Mouse (Mus musculus): ENCODE data around the gene Rnf26.

Gene Rnf26

DNA sequence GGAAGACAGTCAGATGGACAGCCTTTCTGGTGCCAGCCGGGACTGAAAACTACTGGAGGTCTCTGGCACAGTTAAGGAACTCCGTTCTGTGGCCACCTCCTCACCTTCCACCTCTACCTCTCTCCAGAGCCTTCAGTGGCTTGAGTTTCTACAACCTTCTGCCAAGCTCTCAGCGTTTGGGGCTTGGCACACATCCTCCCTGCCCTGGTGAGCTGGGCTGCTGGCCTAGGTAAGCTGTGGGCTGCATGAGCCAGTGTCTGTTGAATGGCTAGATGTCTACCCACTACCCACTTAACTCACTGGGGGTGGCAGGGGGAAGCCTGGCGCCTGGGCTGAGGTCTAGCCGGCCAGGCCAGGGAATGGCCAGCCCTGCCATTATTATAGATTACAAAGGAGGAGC lies 40.2 kb downstream of the Rnf26 start:
- no peak for DNase-seq

DNA sequence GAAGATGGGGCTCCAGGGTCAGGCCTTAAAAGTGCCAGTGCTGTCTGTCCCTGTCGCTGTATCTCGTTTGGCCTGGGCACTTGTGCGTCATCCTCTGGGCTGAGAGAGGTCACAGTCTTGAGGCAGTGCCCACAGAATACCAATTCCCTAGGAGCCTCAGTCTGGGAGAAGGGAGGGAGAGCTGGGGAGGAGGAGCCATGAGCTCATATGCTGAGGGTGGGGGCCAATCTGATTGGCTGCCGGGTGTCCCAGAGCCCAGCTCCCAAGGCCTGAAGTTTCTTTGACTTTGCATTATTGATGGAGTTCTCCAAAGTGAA lies 40.8 kb downstream of the Rnf26 start:
- peak; percentile 67 for DNase-seq

GRCm38 (mm10) chr9:44071914-44072598 lies 41.3 kb downstream of the Rnf26 start:
- peak; percentile 83 for DNase-seq

DNA sequence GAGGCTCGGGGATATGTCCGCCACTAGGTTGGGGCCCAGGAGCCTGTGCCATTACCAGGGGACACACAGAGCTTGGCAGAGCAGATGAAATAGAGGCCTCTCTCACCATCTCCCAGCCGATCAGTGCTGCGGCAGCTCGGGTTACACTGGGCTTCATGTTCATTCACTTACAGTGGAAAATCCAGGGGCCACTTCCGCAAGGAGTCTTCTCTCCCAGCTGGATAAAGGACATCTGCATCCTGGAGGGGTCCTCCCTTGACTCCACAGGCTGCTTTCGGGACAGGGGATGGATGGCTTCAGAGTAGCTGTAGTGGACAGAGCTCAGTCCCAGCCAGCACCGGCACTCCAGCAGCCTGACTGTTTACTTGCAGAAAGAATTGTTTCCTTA lies 42.5 kb downstream of the Rnf26 start:
- DNase-seq = no peak

DNA sequence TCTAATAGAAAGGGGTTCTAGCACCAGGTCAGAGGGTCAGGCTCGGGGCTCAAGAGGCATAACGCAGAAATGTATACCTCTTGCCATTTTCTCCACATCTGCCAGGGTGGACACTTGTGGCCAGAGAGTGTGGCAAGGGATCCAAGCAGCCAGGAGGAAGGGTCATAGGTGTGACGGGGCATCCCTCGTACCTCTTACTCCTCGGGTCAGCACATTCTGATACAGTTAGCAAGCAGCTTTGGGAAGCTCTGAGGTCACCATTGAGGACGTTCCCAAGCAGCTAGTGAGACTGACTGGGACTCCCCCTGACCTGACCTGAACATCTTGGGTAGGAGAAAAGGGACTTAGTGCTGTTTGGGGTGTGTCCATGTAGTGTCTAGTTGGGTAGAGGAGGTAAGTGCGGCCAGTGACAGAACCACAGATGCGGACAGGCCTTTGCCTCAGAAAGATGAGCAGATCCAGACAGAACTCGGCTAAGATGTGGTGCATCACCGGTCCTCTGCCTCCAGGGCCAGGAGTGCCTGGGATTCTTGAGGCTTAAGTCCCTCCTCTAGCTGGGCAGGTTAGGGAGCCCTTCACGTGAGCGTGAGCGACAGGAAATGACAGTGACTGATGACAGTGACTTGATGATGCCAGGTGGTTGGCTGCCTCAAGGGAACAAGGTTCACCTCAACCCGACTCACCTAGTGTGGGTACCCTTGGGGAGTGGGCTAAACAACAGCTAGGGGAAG lies 43.0 kb downstream of the Rnf26 start:
- no peak for DNase-seq

- no peak for DNase-seq
Observed at GRCm38 (mm10) chr9:44069252-44069651, 44.1 kb downstream of the Rnf26 start.

DNA sequence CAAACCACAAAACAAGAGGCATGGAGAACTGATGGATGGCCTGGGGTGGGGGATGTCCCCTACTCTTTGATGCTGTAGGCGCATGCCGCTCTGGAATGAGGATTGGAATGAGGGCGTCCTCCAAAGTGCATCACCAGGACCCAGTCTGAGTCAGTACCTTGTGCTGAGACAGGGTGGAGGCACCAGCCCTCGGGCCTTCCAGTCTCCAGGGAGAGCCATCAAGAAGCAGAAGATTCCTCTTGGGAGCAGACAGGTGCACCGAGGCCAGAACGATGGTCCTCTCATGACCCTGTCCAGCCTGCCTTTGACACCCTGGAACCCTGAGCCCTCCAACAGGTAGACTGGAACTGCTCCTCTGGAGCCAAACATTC lies 45.4 kb downstream of the Rnf26 start:
- DNase-seq = no peak

GRCm38 (mm10) chr9:44067241-44067959 lies 45.9 kb downstream of the Rnf26 start:
- no peak for DNase-seq

- peak; percentile 99 for DNase-seq
Observed at GRCm38 (mm10) chr9:44066785-44067225, 46.5 kb downstream of the Rnf26 start, which contains the start of gene Usp2. TSS of gene Usp2 (plus strand) at chr9:44067021.

- DNase-seq = no peak
Observed at GRCm38 (mm10) chr9:44065177-44065576, 48.1 kb downstream of the Rnf26 start.

GRCm38 (mm10) chr9:44058606-44059005 lies 54.7 kb downstream of the Rnf26 start:
- no peak for DNase-seq

- DNase-seq = no peak
Observed at GRCm38 (mm10) chr9:44053936-44054335, 59.4 kb downstream of the Rnf26 start.

DNA sequence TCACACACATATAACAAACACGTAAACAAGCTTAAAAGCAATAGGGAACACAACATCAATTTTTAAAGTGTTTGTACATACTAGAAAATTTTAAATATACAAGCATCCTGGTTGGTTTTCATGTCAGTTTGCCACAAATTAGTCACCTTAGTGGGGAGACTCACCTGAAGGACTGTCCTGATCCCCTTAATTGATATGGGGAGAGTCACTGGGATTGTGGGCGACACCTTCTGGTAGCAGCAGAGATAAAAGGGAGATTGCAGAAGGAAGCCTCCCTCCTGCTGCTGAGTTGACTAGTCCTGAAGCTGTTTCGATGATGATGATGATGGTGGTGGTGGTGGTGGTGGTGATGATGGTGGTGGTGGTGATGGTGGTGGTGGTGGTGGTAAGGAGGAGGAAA lies 60.5 kb downstream of the Rnf26 start:
- no peak for DNase-seq

- DNase-seq = no peak
Observed at GRCm38 (mm10) chr9:44049381-44050165, 63.7 kb downstream of the Rnf26 start.

DNA sequence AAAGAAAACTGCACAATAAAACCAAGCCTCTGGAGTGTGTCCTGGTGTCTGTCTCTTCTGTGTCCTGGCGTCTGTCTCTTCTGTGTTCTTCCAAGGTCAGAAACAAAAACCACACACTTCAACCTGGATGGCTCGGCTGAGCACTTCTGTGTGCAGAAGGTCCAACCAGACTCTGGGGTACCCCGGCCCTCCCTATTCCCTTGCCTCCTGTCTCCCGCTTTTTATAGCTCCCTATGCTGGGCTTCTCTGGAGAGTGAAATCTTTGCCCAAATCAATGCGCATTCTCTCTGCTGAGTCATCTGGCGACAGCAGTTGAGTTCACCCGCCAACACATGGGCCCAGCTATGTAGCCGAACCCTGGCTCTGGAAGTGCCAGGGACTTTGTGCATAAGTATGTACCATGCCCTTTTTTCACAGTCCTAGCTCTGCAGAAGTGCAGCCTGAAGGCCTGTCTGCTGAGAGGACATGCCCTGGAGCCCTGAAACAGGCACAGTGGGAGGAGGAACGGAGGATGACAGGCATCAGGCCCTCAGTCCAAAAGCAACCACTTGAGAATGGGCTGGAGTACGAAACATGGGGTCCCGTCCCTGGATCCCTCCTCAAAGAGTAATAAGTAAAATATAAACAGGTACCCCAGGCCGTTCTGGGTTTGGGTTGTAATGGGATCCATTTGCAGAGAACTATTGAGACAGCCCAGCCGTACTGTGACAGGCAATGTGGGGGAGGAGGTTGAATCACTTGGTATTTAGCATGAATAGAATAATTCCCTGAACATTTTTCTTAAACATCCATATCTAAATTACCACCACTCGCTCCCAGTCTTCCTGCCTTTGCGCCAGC lies 64.6 kb downstream of the Rnf26 start:
- no peak for DNase-seq

GRCm38 (mm10) chr9:44047571-44048490 lies 65.5 kb downstream of the Rnf26 start:
- no peak for DNase-seq

- no peak for DNase-seq
Observed at GRCm38 (mm10) chr9:44047071-44047470, 66.2 kb downstream of the Rnf26 start.

DNA sequence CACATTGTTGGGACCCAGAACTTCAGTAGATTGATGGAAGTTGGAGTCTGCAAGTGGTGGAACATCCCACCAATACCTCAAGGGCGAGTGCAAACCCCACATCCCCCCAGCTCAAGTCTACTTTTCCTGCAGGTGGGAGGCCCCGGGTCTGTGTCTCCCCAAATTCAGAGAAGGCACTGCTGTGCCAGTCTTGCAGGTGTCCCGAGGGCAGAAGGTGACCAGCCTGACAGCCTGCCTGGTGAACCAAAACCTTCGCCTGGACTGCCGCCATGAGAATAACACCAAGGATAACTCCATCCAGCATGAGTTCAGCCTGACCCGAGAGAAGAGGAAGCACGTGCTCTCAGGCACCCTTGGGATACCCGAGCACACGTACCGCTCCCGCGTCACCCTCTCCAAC lies 66.9 kb downstream of the Rnf26 start:
- DNase-seq = no peak

GRCm38 (mm10) chr9:44045884-44046272 lies 67.4 kb downstream of the Rnf26 start:
- DNase-seq = no peak
